Mouse (Mus musculus) urinary bladder, postnatal 14 days (tissue): ENCODE data around the gene Naa20.

ENCODE experiments used
- DNase-seq: peaks from one replicate; pipeline ENCODE4 v3.0.0; 2021; ENCODE audit warnings: low spot score

Gene Naa20

DNA sequence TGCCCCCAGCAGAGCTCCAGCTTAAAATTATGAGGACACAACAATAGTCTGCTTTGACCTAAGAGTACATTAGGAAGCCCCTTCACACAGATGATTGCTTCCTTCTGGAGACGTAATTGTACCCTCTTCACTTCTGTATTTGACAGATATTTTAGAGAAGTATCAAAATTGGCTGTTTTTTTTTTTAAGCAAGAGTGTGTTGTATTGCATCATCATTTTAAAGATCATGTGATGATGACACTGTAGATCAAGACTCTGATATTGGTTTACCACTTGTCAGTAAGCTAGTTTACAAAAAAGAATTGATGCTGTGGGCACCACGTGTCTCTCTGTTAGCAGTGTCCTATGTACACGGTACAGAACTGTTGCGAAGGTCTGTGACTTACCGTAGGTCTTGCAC lies 50.8 kb downstream of the Naa20 start:
- no peak for DNase-seq

DNA sequence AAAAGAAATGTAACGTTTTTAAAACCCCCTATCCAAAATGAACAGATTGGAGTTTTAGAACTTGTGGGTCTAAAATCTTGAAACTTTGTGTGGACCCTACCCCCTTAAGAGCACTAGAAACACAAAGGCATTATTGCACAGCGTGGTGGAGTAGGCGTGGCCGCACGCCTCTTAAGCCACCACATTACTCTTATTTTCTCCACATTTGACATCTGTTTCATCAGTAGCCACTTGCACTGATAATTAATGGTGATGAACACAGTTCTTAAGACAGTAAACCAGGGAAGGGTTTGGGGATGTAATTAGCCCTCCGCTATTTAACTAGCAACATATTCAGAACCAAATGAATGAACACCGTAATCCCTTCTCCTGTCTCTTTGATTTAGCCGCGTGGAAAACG lies 53.9 kb downstream of the Naa20 start:
- no peak for DNase-seq

DNA sequence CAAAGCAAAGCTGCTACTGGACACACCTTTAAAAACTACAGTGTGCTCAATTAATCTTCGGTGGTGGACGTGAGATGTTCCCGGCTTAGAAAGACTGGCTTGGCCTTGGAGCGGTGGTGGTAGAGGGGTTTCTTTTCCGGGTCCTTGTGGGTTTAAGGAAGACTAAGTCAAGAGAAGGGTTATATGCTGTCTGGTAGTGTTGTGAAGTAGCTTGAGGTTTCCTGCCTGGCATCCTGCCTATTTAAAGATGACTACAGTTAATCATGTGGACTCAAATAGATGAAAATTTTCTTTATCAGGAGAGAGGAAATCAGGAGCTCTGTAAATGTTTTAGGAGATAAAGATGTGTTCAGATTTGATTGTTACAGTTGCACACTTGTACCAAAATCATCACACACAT lies 54.4 kb downstream of the Naa20 start:
- no peak for DNase-seq

DNA sequence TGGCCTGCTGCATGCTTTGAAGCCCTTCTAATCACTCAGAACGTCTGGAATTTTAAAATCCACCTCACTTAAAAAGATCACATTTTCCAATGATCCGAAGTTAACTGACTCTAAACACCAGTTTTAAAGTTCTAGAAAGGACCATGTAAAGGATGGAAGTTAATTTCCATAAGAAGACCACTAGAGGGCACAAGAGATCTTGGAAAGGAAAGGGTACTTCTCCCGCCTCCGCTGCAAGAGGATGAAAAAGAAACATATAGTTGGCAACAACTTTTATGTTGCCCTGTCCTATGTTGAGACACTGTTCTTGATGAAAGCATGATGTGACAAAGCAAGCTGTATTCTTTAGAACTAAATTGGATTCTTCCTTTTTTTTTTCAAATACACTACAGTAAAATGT lies 55.6 kb downstream of the Naa20 start:
- no peak for DNase-seq

DNA sequence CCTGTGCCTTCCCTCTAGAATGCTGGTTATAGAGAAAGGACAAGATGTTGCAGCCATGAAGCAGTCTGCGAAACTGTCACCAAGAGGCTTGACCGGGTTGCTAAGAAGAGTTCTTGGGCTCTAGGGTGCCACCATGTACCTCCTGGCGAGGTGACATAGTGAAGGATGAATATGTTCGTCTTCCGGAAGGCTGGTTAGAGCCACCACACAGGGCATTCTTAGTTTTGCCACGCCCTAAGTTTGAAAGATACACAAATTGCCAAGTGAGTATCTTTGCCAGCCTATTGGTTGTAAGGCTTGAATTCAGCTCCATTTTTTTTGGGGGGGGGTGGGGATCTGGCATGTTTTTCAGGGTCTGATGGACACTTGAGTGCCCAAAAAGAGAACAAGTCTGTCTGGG lies 56.2 kb downstream of the Naa20 start:
- DNase-seq = no peak

DNA sequence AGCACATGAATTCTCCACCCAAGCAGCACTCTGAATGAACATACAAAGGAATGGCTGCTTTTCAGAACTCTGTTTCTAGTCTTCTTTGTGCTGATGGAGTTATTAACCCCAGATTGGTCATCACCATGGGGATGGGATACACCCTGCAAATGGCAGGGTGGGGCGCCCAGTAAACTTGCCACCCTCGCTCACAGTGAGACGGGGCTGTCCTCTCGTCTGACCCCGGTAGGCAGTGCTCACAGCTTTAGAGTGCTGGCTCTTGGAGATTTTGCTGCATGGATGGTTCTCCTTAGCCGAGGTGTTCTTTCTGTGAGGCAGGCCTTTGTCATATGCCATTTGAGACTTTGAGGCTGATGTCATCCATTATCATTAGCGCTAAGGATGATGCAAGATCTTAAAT lies 56.7 kb downstream of the Naa20 start:
- DNase-seq = no peak

DNA sequence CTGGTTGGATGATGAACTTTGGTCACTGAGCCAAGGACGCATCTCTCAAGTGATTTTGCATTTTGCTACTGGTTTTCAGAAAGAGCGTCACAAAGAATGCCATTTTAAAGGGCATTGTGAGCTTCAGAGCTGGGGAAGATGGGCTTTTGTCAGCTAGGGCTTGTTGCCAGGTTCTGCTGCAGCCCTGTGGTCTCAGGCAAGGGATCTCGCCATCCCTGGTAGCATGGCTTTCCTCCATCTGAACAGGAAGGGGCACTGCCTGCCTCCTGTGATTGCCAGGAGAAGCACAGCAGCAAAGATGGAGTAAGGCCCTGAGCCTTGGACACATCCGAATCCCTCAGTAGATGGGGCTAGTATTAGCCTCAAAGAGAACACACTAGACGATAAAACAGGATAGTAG lies 60.0 kb downstream of the Naa20 start:
- no peak for DNase-seq
